8 mouse cellular contexts compared by ENCODE assay signal in genomic region chr4:9009656-9010055, GRCm38 (mm10).
A peak's percentile ranks its signal among the peaks of the same experiment; 100 is the strongest.
DNase-seq lines count a peak whose midpoint lies in the region; ATAC-seq lines count a peak whose summit lies in the region.

No protein-coding gene starts in this region.

- no peak overlapping the region for H3K9ac ChIP-seq in neural tube, embryonic 13.5 days

- no peak for ATAC-seq in cerebellum, adult (ENCODE audit: insufficient number of reproducible peaks, low FRiP score, low TSS enrichment)
- no peak for ATAC-seq in neural tube, embryonic 13.5 days (ENCODE audit: low read depth)

- no peaks in the 10 kb centered on the region for H3K27me3 ChIP-seq in neural tube, embryonic 13.5 days

- no peaks in the 10 kb centered on the region for H3K9me3 ChIP-seq in neural tube, embryonic 13.5 days

- H3K36me3 ChIP-seq in neural tube, embryonic 13.5 days: no peaks in the 10 kb centered on the region

- H3K4me2 ChIP-seq in neural tube, embryonic 13.5 days: no peak overlapping the region

- peak overlapping the region; percentile 53 for H3K27ac ChIP-seq in neural tube, embryonic 13.5 days (replicated peaks)

- no peak overlapping the region for H3K4me3 ChIP-seq in neural tube, embryonic 13.5 days

- WGBS in neural tube, embryonic 13.5 days: 37% methylated on average over 4 of the region's 4 CpGs

- peak; percentile 46 for DNase-seq in cerebellum, adult 11-12 months
- DNase-seq in neural tube, embryonic 10.5 days (ENCODE audit: extremely low spot score, low spot score): no peak
- peak; percentile 44 for DNase-seq in lung, postnatal 36 days
- DNase-seq in gastrocnemius, adult 8-10 months (ENCODE audit: low spot score in 2 of 2): no peak
- no peak for DNase-seq in testis, postnatal 10 days (ENCODE audit: low spot score)
- no peak for DNase-seq in left cerebral cortex, postnatal 36 days (ENCODE audit: low spot score in 2 of 2)

- H3K4me1 ChIP-seq in neural tube, embryonic 13.5 days (replicated peaks): peaks cover 42% of the 10 kb centered on the region

- intact Hi-C loops in left cerebral cortex, postnatal 36 days (cut with DNase I): no loop called here

Comparison
In these comparisons a context has a peak if more than half of its experiments do, and no peak if none do; other contexts are left out.
1. DNase-seq: peak in cerebellum, adult 11-12 months (single experiment) and lung, postnatal 36 days (single experiment); none in neural tube, embryonic 10.5 days (single experiment), gastrocnemius, adult 8-10 months (0 of 2), testis, postnatal 10 days (single experiment) and left cerebral cortex, postnatal 36 days (0 of 2).